Mouse (Mus musculus) midbrain, embryonic 14.5 days (tissue): ENCODE measurements around the gene Pwp2. TPM values are rescaled to one million over a fixed set of nuclear protein-coding genes. Genes with fewer than 3 reads are reported as not detected.
A peak's percentile ranks its signal among the peaks of the same experiment; 100 is the strongest.

ENCODE experiments used
- ATAC-seq: fragments of 200-750 bp; cut with Nextera tagmentation; 2 replicates; pipeline ENCODE4 v1.8.0; 2017; ENCODE audit warnings: moderate number of reproducible peaks, moderate library complexity; ENCODE audit not compliant: low FRiP score, low TSS enrichment
- DNase-seq: peaks from one replicate; pipeline ENCODE4 v3.0.0-alpha.2; 2015
- H3K27ac ChIP-seq: fragments of 300-500 bp; sonication (generic); replicated peaks from 2 replicates; pipeline ENCODE4 v1.5.1; 2014; ENCODE audit warnings: mild to moderate bottlenecking, low read depth, low read length, moderate library complexity
- H3K27me3 ChIP-seq: fragments of 300-500 bp; sonication (generic); 2 replicates; pipeline ENCODE4 v1.6.1; 2014; ENCODE audit warnings: low read length, control low read depth, mixed read lengths; ENCODE audit not compliant: control insufficient read depth, insufficient read depth
- H3K36me3 ChIP-seq: fragments of 300-500 bp; sonication (generic); 2 replicates; pipeline ENCODE4 v1.6.1; 2014; ENCODE audit warnings: low read length, control low read depth; ENCODE audit not compliant: control insufficient read depth, insufficient read depth
- H3K4me1 ChIP-seq: fragments of 300-500 bp; sonication (generic); 2 replicates; pipeline ENCODE4 v1.6.1; 2014; ENCODE audit warnings: mild to moderate bottlenecking, antibody characterized with exemption, low read length, control low read depth; ENCODE audit not compliant: control insufficient read depth, insufficient read depth
- H3K4me2 ChIP-seq: fragments of 300-500 bp; sonication (generic); 2 replicates; pipeline ENCODE4 v1.6.1; 2014; ENCODE audit warnings: mild to moderate bottlenecking, low read length, moderate library complexity
- H3K4me3 ChIP-seq: fragments of 300-500 bp; sonication (generic); replicated peaks from 2 replicates; pipeline ENCODE4 v1.5.1; 2014; ENCODE audit warnings: low read depth, low read length
- H3K9ac ChIP-seq: fragments of 300-500 bp; sonication (generic); replicated peaks from 2 replicates; pipeline ENCODE4 v1.6.1; 2014; ENCODE audit warnings: mild to moderate bottlenecking, low read length, moderate library complexity
- H3K9me3 ChIP-seq: fragments of 300-500 bp; sonication (generic); 2 replicates; pipeline ENCODE4 v1.6.1; 2016; ENCODE audit warnings: low read length, control low read depth, mixed read lengths; ENCODE audit not compliant: control insufficient read depth
- WGBS: fragments of 180-500 bp; shearing (Covaris S2); extraction: QIAGEN DNeasy Blood & Tissue Kit; methylation state at CpG from one replicate; pipeline ENCODE4 v1.1.7; 2014; 5-methylcytosine and 5-hydroxymethylcytosine counted together
- polyA plus RNA-seq: library from polyadenylated mRNA; unstranded; fragments of >200 nt; fragmentation: Nextera tagmentation; extraction: Ambion mirVana; gene quantifications from 2 replicates; pipeline ENCODE4 v1.2.1, GENCODE M21; 2014

The Pwp2 gene
- 13.7 and 15.2 TPM in 2 replicates for polyA plus RNA-seq

GRCm38 (mm10) chr10:78184531-78185380 is at the start of gene Pwp2:
Pwp2 (minus strand) TSS chr10:78185149.
- Histone ChIP-seq H3K27me3 (no peaks in the 10 kb centered on the region), H3K9me3 (no peaks in the 10 kb centered on the region), H3K36me3 (peaks cover 57% of the 10 kb centered on the region), H3K4me2 (peak within 1 kb of the TSS; percentile 89), H3K4me3 (peak within 1 kb of the TSS; percentile 62), H3K9ac (peak within 1 kb of the TSS; percentile 55), H3K4me1 (peaks cover 8% of the 10 kb centered on the region; the same call in 1 of the 2 replicates), H3K27ac (peak within 1 kb of the TSS; percentile 52)
- 2% methylated on average over 47 of the region's 47 CpGs for WGBS
- peak; percentile 98 for DNase-seq
- ATAC-seq, result peak; percentile 95

- Histone ChIP-seq H3K4me2 (no peak overlapping the region), H3K9ac (no peak overlapping the region), H3K9me3 (no peaks in the 10 kb centered on the region), H3K27me3 (no peaks in the 10 kb centered on the region), H3K27ac (no peak overlapping the region), H3K4me3 (no peak overlapping the region), H3K4me1 (no peaks in the 10 kb centered on the region), H3K36me3 (peaks cover 19% of the 10 kb centered on the region)
- ATAC-seq, result no peak
- DNase-seq, result no peak
- 93% methylated on average over 6 of the region's 6 CpGs for whole genome bisulfite sequencing
These were observed 48.8 kb upstream of the Pwp2 start for GRCm38 (mm10) chr10:78233756-78234155.

- Histone ChIP-seq H3K9me3 (no peaks in the 10 kb centered on the region), H3K4me3 (no peak overlapping the region), H3K27ac (no peak overlapping the region), H3K4me1 (no peaks in the 10 kb centered on the region), H3K4me2 (no peak overlapping the region), H3K27me3 (no peaks in the 10 kb centered on the region), H3K36me3 (peaks cover 23% of the 10 kb centered on the region), H3K9ac (no peak overlapping the region)
- WGBS, result 89% methylated on average over 5 of the region's 5 CpGs
- ATAC-seq (no peak), DNase-seq (no peak)
These were observed 48.2 kb upstream of the Pwp2 start for GRCm38 (mm10) chr10:78233161-78233560.

- ATAC-seq (no peak), DNase-seq (no peak)
- H3K27ac ChIP-seq, result no peak overlapping the region
- H3K27me3 ChIP-seq, result no peaks in the 10 kb centered on the region
- H3K9ac ChIP-seq, result no peak overlapping the region
- peaks cover 29% of the 10 kb centered on the region for H3K36me3 ChIP-seq
- H3K4me3 ChIP-seq, result no peak overlapping the region
- no peak overlapping the region for H3K4me2 ChIP-seq
- H3K9me3 ChIP-seq, result no peaks in the 10 kb centered on the region
- H3K4me1 ChIP-seq, result no peaks in the 10 kb centered on the region
- 95% methylated on average over 4 of the region's 4 CpGs for WGBS
These were observed 47.5 kb upstream of the Pwp2 start for GRCm38 (mm10) chr10:78232301-78232980.

- Histone ChIP-seq H3K4me2 (no peak overlapping the region), H3K27ac (no peak overlapping the region), H3K4me3 (no peak overlapping the region), H3K9me3 (no peaks in the 10 kb centered on the region), H3K4me1 (no peaks in the 10 kb centered on the region), H3K27me3 (no peaks in the 10 kb centered on the region), H3K9ac (no peak overlapping the region), H3K36me3 (peaks cover 43% of the 10 kb centered on the region)
- WGBS, result 91% methylated on average over 5 of the region's 5 CpGs
- ATAC-seq (no peak), DNase-seq (no peak)
These were observed 43.6 kb upstream of the Pwp2 start for GRCm38 (mm10) chr10:78228560-78228928.

- Histone ChIP-seq H3K4me2 (no peak overlapping the region), H3K27ac (no peak overlapping the region), H3K9ac (no peak overlapping the region), H3K36me3 (peaks cover 43% of the 10 kb centered on the region), H3K4me1 (no peaks in the 10 kb centered on the region), H3K9me3 (no peaks in the 10 kb centered on the region), H3K4me3 (no peak overlapping the region), H3K27me3 (no peaks in the 10 kb centered on the region)
- ATAC-seq (no peak), DNase-seq (no peak)
- 92% methylated on average over 8 of the region's 8 CpGs for WGBS
These were observed 43.1 kb upstream of the Pwp2 start for GRCm38 (mm10) chr10:78227875-78228559.

GRCm38 (mm10) chr10:78224136-78224535 is 39.2 kb upstream of the Pwp2 start:
- no peak for DNase-seq
- H3K27ac ChIP-seq, result no peak overlapping the region
- H3K9ac ChIP-seq, result no peak overlapping the region
- no peak overlapping the region for H3K4me2 ChIP-seq
- H3K9me3 ChIP-seq, result no peaks in the 10 kb centered on the region
- H3K4me1 ChIP-seq, result no peaks in the 10 kb centered on the region
- no peak overlapping the region for H3K4me3 ChIP-seq
- WGBS, result 94% methylated on average over 6 of the region's 6 CpGs
- no peak for ATAC-seq
- peaks cover 53% of the 10 kb centered on the region for H3K36me3 ChIP-seq
- H3K27me3 ChIP-seq, result no peaks in the 10 kb centered on the region

GRCm38 (mm10) chr10:78222908-78223307 is 38.0 kb upstream of the Pwp2 start:
- 88% methylated on average over 4 of the region's 4 CpGs for WGBS
- ATAC-seq (no peak), DNase-seq (no peak)
- no peaks in the 10 kb centered on the region for H3K27me3 ChIP-seq
- H3K4me3 ChIP-seq, result no peak overlapping the region
- H3K27ac ChIP-seq, result no peak overlapping the region
- H3K4me2 ChIP-seq, result no peak overlapping the region
- no peaks in the 10 kb centered on the region for H3K9me3 ChIP-seq
- no peaks in the 10 kb centered on the region for H3K4me1 ChIP-seq
- peaks cover 56% of the 10 kb centered on the region for H3K36me3 ChIP-seq
- no peak overlapping the region for H3K9ac ChIP-seq
